Mouse (Mus musculus): Measurements from ENCODE around the gene Cfap36. TPM values are rescaled to one million over a fixed set of nuclear protein-coding genes. Genes with fewer than 3 reads are reported as not detected.

Cfap36 gene
- polyA plus RNA-seq, 1 experiment from 2014 or later, result 49.3 TPM

- Histone ChIP-seq H3K9me3 (ENCODE audit: low read length) (no peaks in the 10 kb centered on the region), H3K9ac (replicated peaks; ENCODE audit: low read depth) (no peak overlapping the region), H3K36me3 (ENCODE audit: insufficient read depth, low read length) (no peaks in the 10 kb centered on the region), H3K27me3 (replicated peaks; ENCODE audit: insufficient read depth, low read length) (no peaks in the 10 kb centered on the region), H3K4me1 (ENCODE audit: insufficient read depth, low read depth, low read length) (peaks cover 11% of the 10 kb centered on the region), H3K4me3 (ENCODE audit: low read depth, low read length) (no peak overlapping the region), H3K4me2 (replicated peaks; ENCODE audit: low read depth, low read length) (no peak overlapping the region), H3K27ac (ENCODE audit: low read length) (no peak overlapping the region)
- TF ChIP-seq EP300 (IDR thresholded peaks at IDR 0.05), result no peak
- TF ChIP-seq CTCF (IDR thresholded peaks at IDR 0.05), result no peak
- WGBS, result 94% methylated on average over 5 of the region's 5 CpGs
- ATAC-seq (no peak), DNase-seq (ENCODE audit: low spot score) (no peak)
Observed at GRCm38 (mm10) chr11:29248386-29248785, 1.2 kb upstream of the Cfap36 start.

- Histone ChIP-seq H3K27me3 (replicated peaks; ENCODE audit: insufficient read depth, low read length) (no peaks in the 10 kb centered on the region), H3K36me3 (ENCODE audit: insufficient read depth, low read length) (no peaks in the 10 kb centered on the region), H3K4me3 (ENCODE audit: low read depth, low read length) (peak overlapping the region; percentile 94), H3K9ac (replicated peaks; ENCODE audit: low read depth) (no peak overlapping the region), H3K4me1 (ENCODE audit: insufficient read depth, low read depth, low read length) (peaks cover 11% of the 10 kb centered on the region), H3K27ac (ENCODE audit: low read length) (no peak overlapping the region), H3K4me2 (replicated peaks; ENCODE audit: low read depth, low read length) (peak overlapping the region; percentile 82), H3K9me3 (ENCODE audit: low read length) (no peaks in the 10 kb centered on the region)
- TF ChIP-seq CTCF (IDR thresholded peaks at IDR 0.05), result no peak
- TF ChIP-seq EP300 (IDR thresholded peaks at IDR 0.05), result no peak
- DNase-seq (ENCODE audit: low spot score), result no peak
- 96% methylated on average over 1 of the region's 1 CpGs for WGBS
- no peak for ATAC-seq
Observed at GRCm38 (mm10) chr11:29247725-29248124, 516 bp upstream of the Cfap36 start.

GRCm38 (mm10) chr11:29245988-29246387, 1.2 kb downstream of the Cfap36 start:
- no peak overlapping the region; the same call in 1 of the 2 replicates for H3K9ac ChIP-seq (replicated peaks; ENCODE audit: low read depth)
- 0 out of 2 replicates have a peak overlapping the region, but pooled peaks have one; percentile 94 for H3K4me3 ChIP-seq (ENCODE audit: low read depth, low read length)
- no peak overlapping the region for H3K27ac ChIP-seq (ENCODE audit: low read length)
- H3K36me3 ChIP-seq (ENCODE audit: insufficient read depth, low read length), result no peaks in the 10 kb centered on the region
- TF ChIP-seq EP300 (IDR thresholded peaks at IDR 0.05) (no peak), CTCF (IDR thresholded peaks at IDR 0.05) (no peak)
- 42% methylated on average over 4 of the region's 4 CpGs for WGBS
- no peaks in the 10 kb centered on the region for H3K27me3 ChIP-seq (replicated peaks; ENCODE audit: insufficient read depth, low read length)
- ATAC-seq (no peak), DNase-seq (ENCODE audit: low spot score) (peak; percentile 31)
- no peaks in the 10 kb centered on the region for H3K9me3 ChIP-seq (ENCODE audit: low read length)
- H3K4me2 ChIP-seq (replicated peaks; ENCODE audit: low read depth, low read length), result peak overlapping the region; percentile 82
- H3K4me1 ChIP-seq (ENCODE audit: insufficient read depth, low read depth, low read length), result peaks cover 11% of the 10 kb centered on the region

- 85% methylated on average over 4 of the region's 4 CpGs for WGBS
- Histone ChIP-seq H3K36me3 (ENCODE audit: insufficient read depth, low read length) (no peaks in the 10 kb centered on the region), H3K27me3 (replicated peaks; ENCODE audit: insufficient read depth, low read length) (no peaks in the 10 kb centered on the region), H3K4me3 (ENCODE audit: low read depth, low read length) (no peak overlapping the region), H3K27ac (ENCODE audit: low read length) (no peak overlapping the region), H3K9ac (replicated peaks; ENCODE audit: low read depth) (no peak overlapping the region), H3K4me1 (ENCODE audit: insufficient read depth, low read depth, low read length) (peaks cover 11% of the 10 kb centered on the region), H3K9me3 (ENCODE audit: low read length) (no peaks in the 10 kb centered on the region), H3K4me2 (replicated peaks; ENCODE audit: low read depth, low read length) (no peak overlapping the region)
- ATAC-seq (no peak), DNase-seq (ENCODE audit: low spot score) (no peak)
- TF ChIP-seq CTCF (IDR thresholded peaks at IDR 0.05) (no peak), EP300 (IDR thresholded peaks at IDR 0.05) (no peak)
Observed at GRCm38 (mm10) chr11:29241961-29242360, 5.2 kb downstream of the Cfap36 start.

- no peaks in the 10 kb centered on the region for H3K4me1 ChIP-seq (ENCODE audit: insufficient read depth, low read depth, low read length)
- H3K4me3 ChIP-seq (ENCODE audit: low read depth, low read length), result no peak overlapping the region
- DNase-seq (ENCODE audit: low spot score), result no peak
- no peaks in the 10 kb centered on the region for H3K36me3 ChIP-seq (ENCODE audit: insufficient read depth, low read length)
- WGBS, result 91% methylated on average over 1 of the region's 1 CpGs
- H3K27me3 ChIP-seq (replicated peaks; ENCODE audit: insufficient read depth, low read length), result no peaks in the 10 kb centered on the region
- no peak overlapping the region for H3K4me2 ChIP-seq (replicated peaks; ENCODE audit: low read depth, low read length)
- no peak overlapping the region for H3K27ac ChIP-seq (ENCODE audit: low read length)
- no peak overlapping the region for H3K9ac ChIP-seq (replicated peaks; ENCODE audit: low read depth)
- ATAC-seq, result no peak
- TF ChIP-seq CTCF (IDR thresholded peaks at IDR 0.05), result no peak
- TF ChIP-seq EP300 (IDR thresholded peaks at IDR 0.05), result no peak
- H3K9me3 ChIP-seq (ENCODE audit: low read length), result no peaks in the 10 kb centered on the region
Observed at GRCm38 (mm10) chr11:29239353-29239752, 7.9 kb downstream of the Cfap36 start.

- Histone ChIP-seq H3K4me1 (ENCODE audit: insufficient read depth, low read depth, low read length) (no peaks in the 10 kb centered on the region), H3K27me3 (replicated peaks; ENCODE audit: insufficient read depth, low read length) (no peaks in the 10 kb centered on the region), H3K9ac (replicated peaks; ENCODE audit: low read depth) (no peak overlapping the region), H3K4me2 (replicated peaks; ENCODE audit: low read depth, low read length) (no peak overlapping the region), H3K9me3 (ENCODE audit: low read length) (no peaks in the 10 kb centered on the region), H3K27ac (ENCODE audit: low read length) (no peak overlapping the region), H3K4me3 (ENCODE audit: low read depth, low read length) (no peak overlapping the region), H3K36me3 (ENCODE audit: insufficient read depth, low read length) (no peaks in the 10 kb centered on the region)
- 92% methylated on average over 3 of the region's 3 CpGs for WGBS
- no peak for TF ChIP-seq CTCF (IDR thresholded peaks at IDR 0.05)
- no peak for TF ChIP-seq EP300 (IDR thresholded peaks at IDR 0.05)
- no peak for DNase-seq (ENCODE audit: low spot score)
- no peak for ATAC-seq
Observed at GRCm38 (mm10) chr11:29238551-29238950, 8.7 kb downstream of the Cfap36 start.

GRCm38 (mm10) chr11:29238047-29238446, 9.2 kb downstream of the Cfap36 start:
- DNase-seq (ENCODE audit: low spot score), result no peak
- no peak overlapping the region for H3K9ac ChIP-seq (replicated peaks; ENCODE audit: low read depth)
- no peaks in the 10 kb centered on the region for H3K36me3 ChIP-seq (ENCODE audit: insufficient read depth, low read length)
- H3K27ac ChIP-seq (ENCODE audit: low read length), result no peak overlapping the region
- H3K27me3 ChIP-seq (replicated peaks; ENCODE audit: insufficient read depth, low read length), result no peaks in the 10 kb centered on the region
- H3K4me2 ChIP-seq (replicated peaks; ENCODE audit: low read depth, low read length), result no peak overlapping the region
- no peak for ATAC-seq
- no peak overlapping the region for H3K4me3 ChIP-seq (ENCODE audit: low read depth, low read length)
- no peaks in the 10 kb centered on the region for H3K9me3 ChIP-seq (ENCODE audit: low read length)
- TF ChIP-seq EP300 (IDR thresholded peaks at IDR 0.05), result no peak
- H3K4me1 ChIP-seq (ENCODE audit: insufficient read depth, low read depth, low read length), result no peaks in the 10 kb centered on the region
